Mouse (Mus musculus): ENCODE measurements around the gene Casp6.

DNA sequence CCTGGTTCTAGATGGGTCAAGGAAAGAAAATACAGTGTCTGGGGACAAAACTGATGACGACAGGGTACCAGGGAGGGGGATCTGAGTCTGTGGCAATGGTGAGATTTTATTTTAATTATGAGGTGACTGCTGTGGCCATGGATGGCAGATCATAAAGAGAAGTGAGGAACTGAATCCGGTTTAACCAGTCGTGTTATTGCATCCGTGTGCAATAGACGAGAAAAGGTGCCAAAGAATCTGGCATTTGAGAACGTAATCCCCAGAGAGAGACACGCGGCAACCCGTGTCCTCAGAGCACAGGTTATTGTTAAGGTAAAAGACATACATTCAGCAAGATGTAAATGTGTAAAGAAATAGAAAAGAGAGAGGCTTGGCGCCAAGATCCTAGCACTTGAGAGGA lies 23.9 kb upstream of the Casp6 start:
- TF ChIP-seq POLR2A (IDR thresholded peaks at IDR 0.05; ENCODE audit: insufficient read length, low read depth) (no peak), E2F4 (IDR thresholded peaks at IDR 0.05; ENCODE audit: insufficient read depth) (no peak), POLR2AphosphoS2 (IDR thresholded peaks at IDR 0.05; ENCODE audit: insufficient read length, low read depth) (no peak), TCF12 (IDR thresholded peaks at IDR 0.05; ENCODE audit: insufficient read depth, poor library complexity, severe bottlenecking) (no peak), CEBPB (IDR thresholded peaks at IDR 0.05; ENCODE audit: insufficient read depth, poor library complexity, severe bottlenecking) (no peak), USF1 (IDR thresholded peaks at IDR 0.05; ENCODE audit: low read depth) (no peak), MYOD1 (IDR thresholded peaks at IDR 0.05; ENCODE audit: control insufficient read depth in 1 of 3, insufficient read length in 2 of 3, low read depth in 2 of 3) (no peak), MAX (IDR thresholded peaks at IDR 0.05; ENCODE audit: low read depth) (no peak), MYOG (IDR thresholded peaks at IDR 0.05; ENCODE audit: control insufficient read depth in 1 of 3, insufficient read depth in 1 of 3, insufficient read length in 2 of 3, low read depth in 2 of 3) (no peak), REST (IDR thresholded peaks at IDR 0.05; ENCODE audit: insufficient read depth, insufficient read length) (no peak), SRF (IDR thresholded peaks at IDR 0.05; ENCODE audit: control insufficient read depth, insufficient read length, low read depth) (no peak)
